Mouse (Mus musculus): ENCODE measurements around the gene Efcab9.

- TF ChIP-seq GATA1 (IDR thresholded peaks at IDR 0.05; ENCODE audit: borderline replicate concordance, low read length) (no peak), FLI1 (IDR thresholded peaks at IDR 0.05; ENCODE audit: low read length) (no peak)
These were observed 30.8 kb upstream of the Efcab9 start for GRCm38 (mm10) chr11:32562706-32563105.
